Mouse (Mus musculus): ENCODE measurements around the gene Ankmy1.

The Ankmy1 gene

GRCm38 (mm10) chr1:92902786-92903185 lies at the start of gene Ankmy1:
TSS of gene Ankmy1 (minus strand) at chr1:92902906.
- peak; percentile 59 for DNase-seq (ENCODE audit: low spot score)

- no peak for DNase-seq (ENCODE audit: low spot score)
These were observed 47.9 kb upstream of the Ankmy1 start, which contains the start of gene Gpr35 for GRCm38 (mm10) chr1:92950607-92951006. TSS of gene Gpr35 (plus strand) at chr1:92950865.

GRCm38 (mm10) chr1:92949426-92949825 lies 46.7 kb upstream of the Ankmy1 start:
- peak; percentile 32 for DNase-seq (ENCODE audit: low spot score)

GRCm38 (mm10) chr1:92947966-92948365 lies 45.3 kb upstream of the Ankmy1 start:
- DNase-seq (ENCODE audit: low spot score), result no peak

GRCm38 (mm10) chr1:92943219-92943989 lies 40.7 kb upstream of the Ankmy1 start:
- no peak for DNase-seq (ENCODE audit: low spot score)

GRCm38 (mm10) chr1:92939746-92940145 lies 37.0 kb upstream of the Ankmy1 start:
- no peak for DNase-seq (ENCODE audit: low spot score)

GRCm38 (mm10) chr1:92937797-92938196 lies 35.1 kb upstream of the Ankmy1 start:
- DNase-seq (ENCODE audit: low spot score), result no peak

GRCm38 (mm10) chr1:92936467-92936866 lies 33.8 kb upstream of the Ankmy1 start:
- no peak for DNase-seq (ENCODE audit: low spot score)

- DNase-seq (ENCODE audit: low spot score), result peak; percentile 16
These were observed 33.3 kb upstream of the Ankmy1 start for GRCm38 (mm10) chr1:92935977-92936376.

GRCm38 (mm10) chr1:92935054-92935962 lies 32.6 kb upstream of the Ankmy1 start:
- peak; percentile 61 for DNase-seq (ENCODE audit: low spot score)

GRCm38 (mm10) chr1:92934182-92934827 lies 31.6 kb upstream of the Ankmy1 start, which contains the start of gene Capn10:
TSS of gene Capn10 (plus strand) at chr1:92934376.
- peak; percentile 97 for DNase-seq (ENCODE audit: low spot score)

GRCm38 (mm10) chr1:92933611-92934010 lies 30.9 kb upstream of the Ankmy1 start:
- DNase-seq (ENCODE audit: low spot score), result no peak

GRCm38 (mm10) chr1:92930171-92930706 lies 27.5 kb upstream of the Ankmy1 start:
- peak; percentile 14 for DNase-seq (ENCODE audit: low spot score)

GRCm38 (mm10) chr1:92921496-92921895 lies 18.8 kb upstream of the Ankmy1 start:
- DNase-seq (ENCODE audit: low spot score), result no peak

- DNase-seq (ENCODE audit: low spot score), result no peak
These were observed 17.9 kb upstream of the Ankmy1 start for GRCm38 (mm10) chr1:92920474-92921200.

- DNase-seq (ENCODE audit: low spot score), result no peak
These were observed 17.1 kb upstream of the Ankmy1 start for GRCm38 (mm10) chr1:92919775-92920174.

GRCm38 (mm10) chr1:92919151-92919550 lies 16.4 kb upstream of the Ankmy1 start:
- no peak for DNase-seq (ENCODE audit: low spot score)

- no peak for DNase-seq (ENCODE audit: low spot score)
These were observed 14.0 kb upstream of the Ankmy1 start for GRCm38 (mm10) chr1:92916725-92917124.

- no peak for DNase-seq (ENCODE audit: low spot score)
These were observed 12.3 kb upstream of the Ankmy1 start for GRCm38 (mm10) chr1:92914993-92915392.

GRCm38 (mm10) chr1:92914239-92914638 lies 11.5 kb upstream of the Ankmy1 start:
- DNase-seq (ENCODE audit: low spot score), result no peak

GRCm38 (mm10) chr1:92912286-92912685 lies 9.6 kb upstream of the Ankmy1 start:
- peak; percentile 67 for DNase-seq (ENCODE audit: low spot score)

Measured in MN1 (cell line).